Mouse (Mus musculus) heart, embryonic 12.5 days (tissue): ENCODE measurements around the gene Surf6. TPM values are rescaled to one million over a fixed set of nuclear protein-coding genes. Genes with fewer than 3 reads are reported as not detected.
"Not testable (repeated sequence)": the region's sequence is repeated elsewhere in the genome, so short reads cannot be mapped to it uniquely, and the experiment has no call there.

Experiments used
- ATAC-seq: fragments of 200-750 bp; cut with Nextera tagmentation; 2 replicates; pipeline ENCODE4 v1.8.0; 2017; ENCODE audit warnings: moderate TSS enrichment, moderate library complexity; ENCODE audit not compliant: insufficient number of reproducible peaks, low FRiP score
- H3K27ac ChIP-seq: fragments of 300-500 bp; sonication (generic); 2 replicates; pipeline ENCODE4 v1.5.1; 2016; ENCODE audit warnings: mild to moderate bottlenecking, moderate library complexity; ENCODE audit not compliant: poor library complexity, severe bottlenecking
- H3K27me3 ChIP-seq: fragments of 300-500 bp; sonication (generic); replicated peaks from 2 replicates; pipeline ENCODE4 v1.6.1; 2016; ENCODE audit warnings: mild to moderate bottlenecking, moderate library complexity
- H3K36me3 ChIP-seq: fragments of 300-500 bp; sonication (generic); 2 replicates; pipeline ENCODE4 v1.6.1; 2016; ENCODE audit warnings: mild to moderate bottlenecking, moderate library complexity
- H3K4me1 ChIP-seq: fragments of 300-500 bp; sonication (generic); replicated peaks from 2 replicates; pipeline ENCODE4 v1.6.1; 2016; ENCODE audit warnings: mild to moderate bottlenecking
- H3K4me2 ChIP-seq: fragments of 300-500 bp; sonication (generic); 2 replicates; pipeline ENCODE4 v1.6.1; 2016; ENCODE audit warnings: mild to moderate bottlenecking, moderate library complexity
- H3K4me3 ChIP-seq: fragments of 300-500 bp; sonication (generic); 2 replicates; pipeline ENCODE4 v1.5.1; 2016; ENCODE audit warnings: mild to moderate bottlenecking
- H3K9ac ChIP-seq: fragments of 300-500 bp; sonication (generic); 2 replicates; pipeline ENCODE4 v1.6.1; 2016; ENCODE audit warnings: mild to moderate bottlenecking, moderate library complexity
- H3K9me3 ChIP-seq: fragments of 300-500 bp; sonication (generic); replicated peaks from 2 replicates; pipeline ENCODE4 v1.6.1; 2016; ENCODE audit warnings: mild to moderate bottlenecking, moderate library complexity
- WGBS: fragments of 180-500 bp; shearing (Covaris S2); methylation state at CpG from one replicate; pipeline ENCODE4 v1.1.7; 2016; 5-methylcytosine and 5-hydroxymethylcytosine counted together
- polyA plus RNA-seq: library from polyadenylated mRNA; unstranded; fragments of >200 nt; fragmentation: Nextera tagmentation; extraction: Ambion mirVana; gene quantifications from 2 replicates; pipeline ENCODE4 v1.2.1, GENCODE M21; 2016

Surf6 gene
- polyA plus RNA-seq, 1 experiment from 2014 or later: 16.0 TPM

GRCm38 (mm10) chr2:26895898-26896297, 6.8 kb downstream of the Surf6 start:
- ATAC-seq: no peak

GRCm38 (mm10) chr2:26886170-26886569, 16.5 kb downstream of the Surf6 start:
- H3K36me3 ChIP-seq: peaks cover 31% of the 10 kb centered on the region
- not testable (repeated sequence) for H3K4me1 ChIP-seq, H3K27ac ChIP-seq, H3K9ac ChIP-seq, H3K27me3 ChIP-seq, H3K4me3 ChIP-seq, H3K4me2 ChIP-seq, ATAC-seq, H3K9me3 ChIP-seq
- WGBS: 87% methylated on average over 4 of the region's 4 CpGs

More at GRCm38 (mm10) chr2:26895898-26896297, 6.8 kb downstream of the Surf6 start:
- no peak overlapping the region for H3K27ac ChIP-seq
- 87% methylated on average over 4 of the region's 4 CpGs for WGBS
- H3K27me3 ChIP-seq: no peaks in the 10 kb centered on the region
- H3K4me2 ChIP-seq: no peak overlapping the region
- H3K4me3 ChIP-seq: no peak overlapping the region
- H3K36me3 ChIP-seq: peaks cover 85% of the 10 kb centered on the region
- no peak overlapping the region for H3K9ac ChIP-seq
- no peaks in the 10 kb centered on the region for H3K9me3 ChIP-seq
- H3K4me1 ChIP-seq: no peaks in the 10 kb centered on the region

GRCm38 (mm10) chr2:26885541-26885940, 17.1 kb downstream of the Surf6 start:
- not testable (repeated sequence) for H3K27me3 ChIP-seq, H3K4me2 ChIP-seq, H3K4me1 ChIP-seq, H3K9ac ChIP-seq, H3K4me3 ChIP-seq, H3K27ac ChIP-seq, ATAC-seq, H3K9me3 ChIP-seq
- 84% methylated on average over 2 of the region's 2 CpGs for WGBS
- peaks cover 25% of the 10 kb centered on the region for H3K36me3 ChIP-seq

GRCm38 (mm10) chr2:26878571-26878970, 24.1 kb downstream of the Surf6 start:
- Histone ChIP-seq H3K4me3 (no peak overlapping the region), H3K36me3 (no peaks in the 10 kb centered on the region), H3K27me3 (no peaks in the 10 kb centered on the region), H3K27ac (no peak overlapping the region), H3K9me3 (peaks cover 14% of the 10 kb centered on the region), H3K4me2 (no peak overlapping the region), H3K4me1 (no peaks in the 10 kb centered on the region), H3K9ac (no peak overlapping the region)
- ATAC-seq: no peak

GRCm38 (mm10) chr2:26870666-26871065, 32.0 kb downstream of the Surf6 start:
- Histone ChIP-seq H3K9ac (no peak overlapping the region), H3K36me3 (no peaks in the 10 kb centered on the region), H3K27me3 (peaks cover 21% of the 10 kb centered on the region), H3K9me3 (no peaks in the 10 kb centered on the region), H3K4me2 (no peak overlapping the region), H3K4me1 (no peaks in the 10 kb centered on the region), H3K4me3 (no peak overlapping the region), H3K27ac (no peak overlapping the region)
- WGBS: 52% methylated on average over 6 of the region's 6 CpGs
- ATAC-seq: no peak

GRCm38 (mm10) chr2:26864879-26865278, 37.8 kb downstream of the Surf6 start, which contains the start of gene Abo:
Abo (minus strand) TSS chr2:26864979.
- H3K9ac ChIP-seq: no peak within 1 kb of the TSS
- H3K27me3 ChIP-seq: peaks cover 11% of the 10 kb centered on the region
- H3K4me1 ChIP-seq: no peaks in the 10 kb centered on the region
- H3K9me3 ChIP-seq: no peaks in the 10 kb centered on the region
- 51% methylated on average over 3 of the region's 3 CpGs for WGBS
- no peak within 1 kb of the TSS for H3K4me2 ChIP-seq
- no peak within 1 kb of the TSS for H3K4me3 ChIP-seq
- no peak within 1 kb of the TSS for H3K27ac ChIP-seq
- ATAC-seq: no peak
- no peaks in the 10 kb centered on the region for H3K36me3 ChIP-seq

GRCm38 (mm10) chr2:26862856-26863255, 39.8 kb downstream of the Surf6 start:
- Histone ChIP-seq H3K4me2 (no peak overlapping the region), H3K9me3 (no peaks in the 10 kb centered on the region), H3K27me3 (no peaks in the 10 kb centered on the region), H3K4me3 (no peak overlapping the region), H3K9ac (no peak overlapping the region), H3K4me1 (no peaks in the 10 kb centered on the region), H3K27ac (no peak overlapping the region), H3K36me3 (no peaks in the 10 kb centered on the region)
- ATAC-seq: no peak
- 68% methylated on average over 3 of the region's 3 CpGs for WGBS

- no peaks in the 10 kb centered on the region for H3K4me1 ChIP-seq
- H3K4me2 ChIP-seq: no peak overlapping the region
- no peak overlapping the region for H3K27ac ChIP-seq
- H3K4me3 ChIP-seq: no peak overlapping the region
- H3K9ac ChIP-seq: no peak overlapping the region
- H3K36me3 ChIP-seq: no peaks in the 10 kb centered on the region
- WGBS: 41% methylated on average over 2 of the region's 2 CpGs
- H3K9me3 ChIP-seq: peaks cover 3% of the 10 kb centered on the region; the same call in 1 of the 2 replicates
- ATAC-seq: no peak
- H3K27me3 ChIP-seq: no peaks in the 10 kb centered on the region
Measured at GRCm38 (mm10) chr2:26847706-26848105, 55.0 kb downstream of the Surf6 start.

Other genes starting within 250 kb of the Surf6 start
- not detected in 2 replicates for gene Lcn4, start 231.6 kb downstream of the Surf6 start, polyA plus RNA-seq
- not detected in 2 replicates for gene Abo, start 37.9 kb downstream of the Surf6 start, polyA plus RNA-seq
- gene Med22, start 7.8 kb upstream of the Surf6 start, polyA plus RNA-seq: 38.4 and 38.9 TPM in 2 replicates
- gene Rpl7a, start 7.9 kb upstream of the Surf6 start, polyA plus RNA-seq: 333 and 341 TPM in 2 replicates
- gene Surf2, start 13.5 kb upstream of the Surf6 start, polyA plus RNA-seq: 30.5 and 31.4 TPM in 2 replicates
- 39.2 and 40.5 TPM in 2 replicates for gene Surf1, start 13.7 kb upstream of the Surf6 start, polyA plus RNA-seq
- 202 and 205 TPM in 2 replicates for gene Surf4, start 31.0 kb upstream of the Surf6 start, polyA plus RNA-seq
- 0.19 and 0.20 TPM in 2 replicates for gene Stkld1, start 31.2 kb upstream of the Surf6 start, polyA plus RNA-seq
- 27.7 and 29.6 TPM in 2 replicates for gene Rexo4, start 61.5 kb upstream of the Surf6 start, polyA plus RNA-seq
- gene Adamts13, start 70.5 kb upstream of the Surf6 start, polyA plus RNA-seq: not detected in 2 replicates
- gene Cacfd1, start 107.0 kb upstream of the Surf6 start, polyA plus RNA-seq: 40.0 and 41.6 TPM in 2 replicates
- 0.10 and 0.47 TPM in 2 replicates for gene Slc2a6, start 125.1 kb upstream of the Surf6 start, polyA plus RNA-seq
- 0.17 and 0.18 TPM in 2 replicates for gene Mymk, start 169.3 kb upstream of the Surf6 start, polyA plus RNA-seq
- gene Adamtsl2, start 176.5 kb upstream of the Surf6 start, polyA plus RNA-seq: 10.9 and 12.2 TPM in 2 replicates
- 0.50 and 0.56 TPM in 2 replicates for gene Fam163b, start 239.6 kb upstream of the Surf6 start, polyA plus RNA-seq